Mouse (Mus musculus) neural tube, embryonic 15.5 days (tissue): ENCODE results near the gene Grin3a. TPM values are rescaled to one million over a fixed set of nuclear protein-coding genes. Genes with fewer than 3 reads are reported as not detected.
"Not testable (repeated sequence)": the region's sequence is repeated elsewhere in the genome, so short reads cannot be mapped to it uniquely, and the experiment has no call there.

Source experiments
- ATAC-seq: fragments of 200-750 bp; cut with Nextera tagmentation; 2 replicates; pipeline ENCODE4 v1.8.0; 2017; ENCODE audit warnings: mild to moderate bottlenecking, moderate TSS enrichment, moderate library complexity; ENCODE audit not compliant: low FRiP score
- H3K27ac ChIP-seq: fragments of 300-500 bp; sonication (generic); replicated peaks from 2 replicates; pipeline ENCODE4 v1.5.1; 2015; ENCODE audit warnings: mild to moderate bottlenecking, inconsistent platforms
- H3K27me3 ChIP-seq: fragments of 300-500 bp; sonication (generic); replicated peaks from 2 replicates; pipeline ENCODE4 v1.6.1; 2015; ENCODE audit warnings: inconsistent platforms
- H3K36me3 ChIP-seq: fragments of 300-500 bp; sonication (generic); 2 replicates; pipeline ENCODE4 v1.6.1; 2015; ENCODE audit warnings: inconsistent platforms
- H3K4me1 ChIP-seq: fragments of 300-500 bp; sonication (generic); 2 replicates; pipeline ENCODE4 v1.6.1; 2015; ENCODE audit warnings: inconsistent platforms
- H3K4me2 ChIP-seq: fragments of 300-500 bp; sonication (generic); 2 replicates; pipeline ENCODE4 v1.6.1; 2015; ENCODE audit warnings: inconsistent platforms, mild to moderate bottlenecking, moderate library complexity
- H3K4me3 ChIP-seq: fragments of 300-500 bp; sonication (generic); replicated peaks from 2 replicates; pipeline ENCODE4 v1.5.1; 2015; ENCODE audit warnings: mild to moderate bottlenecking, inconsistent platforms
- H3K9ac ChIP-seq: fragments of 300-500 bp; sonication (generic); replicated peaks from 2 replicates; pipeline ENCODE4 v1.6.1; 2015; ENCODE audit warnings: mild to moderate bottlenecking, inconsistent platforms
- H3K9me3 ChIP-seq: fragments of 300-500 bp; sonication (generic); replicated peaks from 2 replicates; pipeline ENCODE4 v1.6.1; 2016; ENCODE audit warnings: inconsistent platforms
- WGBS: fragments of 180-500 bp; shearing (Covaris S2); methylation state at CpG from one replicate; pipeline ENCODE4 v1.1.7; 2015; ENCODE audit warnings: mixed read lengths; 5-methylcytosine and 5-hydroxymethylcytosine counted together
- polyA plus RNA-seq: library from polyadenylated mRNA; unstranded; fragments of >200 nt; fragmentation: Nextera tagmentation; extraction: Ambion mirVana; gene quantifications from 2 replicates; pipeline ENCODE4 v1.2.1, GENCODE M21; 2015

Grin3a gene
- polyA plus RNA-seq, 1 experiment from 2014 or later: 29.5 TPM

- WGBS: 92% methylated on average over 6 of the region's 6 CpGs
- no peak for ATAC-seq
Measured at GRCm38 (mm10) chr4:49676071-49676470, 169.5 kb downstream of the Grin3a start.

GRCm38 (mm10) chr4:49664850-49665249 lies 180.7 kb downstream of the Grin3a start:
- no peak for ATAC-seq
- Histone ChIP-seq H3K4me2 (no peak overlapping the region), H3K36me3 (peaks cover 32% of the 10 kb centered on the region), H3K27ac (no peak overlapping the region), H3K27me3 (no peaks in the 10 kb centered on the region), H3K4me1 (no peaks in the 10 kb centered on the region), H3K4me3 (no peak overlapping the region), H3K9ac (no peak overlapping the region), H3K9me3 (no peaks in the 10 kb centered on the region)
- WGBS: 94% methylated on average over 5 of the region's 5 CpGs

More at GRCm38 (mm10) chr4:49676071-49676470, 169.5 kb downstream of the Grin3a start:
- H3K27me3 ChIP-seq: no peaks in the 10 kb centered on the region
- no peaks in the 10 kb centered on the region for H3K36me3 ChIP-seq
- no peak overlapping the region for H3K9ac ChIP-seq
- no peak overlapping the region for H3K4me3 ChIP-seq
- H3K4me2 ChIP-seq: no peak overlapping the region
- no peak overlapping the region for H3K27ac ChIP-seq
- no peaks in the 10 kb centered on the region for H3K9me3 ChIP-seq
- no peaks in the 10 kb centered on the region for H3K4me1 ChIP-seq

GRCm38 (mm10) chr4:49662231-49662630 lies 183.3 kb downstream of the Grin3a start:
- no peak for ATAC-seq
- H3K4me2 ChIP-seq: no peak overlapping the region
- H3K27ac ChIP-seq: no peak overlapping the region
- H3K4me1 ChIP-seq: no peaks in the 10 kb centered on the region
- 92% methylated on average over 4 of the region's 4 CpGs for WGBS
- H3K9ac ChIP-seq: no peak overlapping the region
- no peaks in the 10 kb centered on the region for H3K27me3 ChIP-seq
- peaks cover 46% of the 10 kb centered on the region for H3K36me3 ChIP-seq
- no peaks in the 10 kb centered on the region for H3K9me3 ChIP-seq
- H3K4me3 ChIP-seq: no peak overlapping the region

GRCm38 (mm10) chr4:49661664-49662063 lies 183.9 kb downstream of the Grin3a start:
- Histone ChIP-seq H3K9ac (no peak overlapping the region), H3K36me3 (peaks cover 48% of the 10 kb centered on the region), H3K27me3 (no peaks in the 10 kb centered on the region), H3K4me1 (no peaks in the 10 kb centered on the region), H3K4me3 (no peak overlapping the region), H3K9me3 (no peaks in the 10 kb centered on the region), H3K27ac (no peak overlapping the region), H3K4me2 (no peak overlapping the region)
- ATAC-seq: no peak
- 96% methylated on average over 9 of the region's 9 CpGs for WGBS

- no peak overlapping the region for H3K9ac ChIP-seq
- no peaks in the 10 kb centered on the region for H3K27me3 ChIP-seq
- H3K27ac ChIP-seq: no peak overlapping the region
- no peak for ATAC-seq
- 94% methylated on average over 1 of the region's 1 CpGs for whole genome bisulfite sequencing
- H3K4me1 ChIP-seq: no peaks in the 10 kb centered on the region
- H3K4me3 ChIP-seq: no peak overlapping the region
- H3K36me3 ChIP-seq: peaks cover 64% of the 10 kb centered on the region
- no peak overlapping the region for H3K4me2 ChIP-seq
- H3K9me3 ChIP-seq: no peaks in the 10 kb centered on the region
Measured at GRCm38 (mm10) chr4:49659421-49659820, 186.1 kb downstream of the Grin3a start.

GRCm38 (mm10) chr4:49639913-49640312 lies 205.6 kb downstream of the Grin3a start:
- Histone ChIP-seq H3K27ac (no peak overlapping the region), H3K4me1 (peaks cover 1% of the 10 kb centered on the region; the same call in 1 of the 2 replicates), H3K4me3 (no peak overlapping the region), H3K27me3 (no peaks in the 10 kb centered on the region), H3K36me3 (peaks cover 71% of the 10 kb centered on the region), H3K4me2 (no peak overlapping the region), H3K9me3 (no peaks in the 10 kb centered on the region), H3K9ac (no peak overlapping the region)
- ATAC-seq: no peak
- WGBS: 75% methylated on average over 2 of the region's 2 CpGs

- ATAC-seq: no peak
Measured at GRCm38 (mm10) chr4:49637821-49638220, 207.7 kb downstream of the Grin3a start.

GRCm38 (mm10) chr4:49632139-49632481 lies 213.4 kb downstream of the Grin3a start:
- no peaks in the 10 kb centered on the region for H3K9me3 ChIP-seq
- peaks cover 26% of the 10 kb centered on the region for H3K4me1 ChIP-seq
- H3K27me3 ChIP-seq: no peaks in the 10 kb centered on the region
- peak; percentile 80 for ATAC-seq
- under 1% methylated on average over 30 of the region's 30 CpGs for WGBS
- peaks cover 33% of the 10 kb centered on the region for H3K36me3 ChIP-seq
- H3K4me3 ChIP-seq: peak overlapping the region; percentile 95
- H3K4me2 ChIP-seq: peak overlapping the region; percentile 84
- peak overlapping the region; percentile 90 for H3K27ac ChIP-seq
- peak overlapping the region; percentile 92 for H3K9ac ChIP-seq

More at GRCm38 (mm10) chr4:49637821-49638220, 207.7 kb downstream of the Grin3a start:
- 91% methylated on average over 11 of the region's 11 CpGs for WGBS
- Histone ChIP-seq H3K9me3 (no peaks in the 10 kb centered on the region), H3K4me1 (peaks cover 21% of the 10 kb centered on the region), H3K4me2 (no peak overlapping the region), H3K27me3 (no peaks in the 10 kb centered on the region), H3K9ac (no peak overlapping the region), H3K27ac (no peak overlapping the region), H3K4me3 (no peak overlapping the region), H3K36me3 (peaks cover 65% of the 10 kb centered on the region)

GRCm38 (mm10) chr4:49631319-49632138 lies 214.0 kb downstream of the Grin3a start, which contains the start of gene Rnf20:
Rnf20 (plus strand) TSS chr4:49632006.
- H3K9ac ChIP-seq: peak within 1 kb of the TSS; percentile 92
- peaks cover 26% of the 10 kb centered on the region for H3K4me1 ChIP-seq
- H3K27ac ChIP-seq: peak within 1 kb of the TSS; percentile 90
- peaks cover 27% of the 10 kb centered on the region for H3K36me3 ChIP-seq
- peak; percentile 98 for ATAC-seq
- 4% methylated on average over 37 of the region's 37 CpGs for WGBS
- H3K4me3 ChIP-seq: peak within 1 kb of the TSS; percentile 95
- no peaks in the 10 kb centered on the region for H3K27me3 ChIP-seq
- H3K4me2 ChIP-seq: peak within 1 kb of the TSS; percentile 84
- H3K9me3 ChIP-seq: no peaks in the 10 kb centered on the region

- Histone ChIP-seq H3K4me3 (no peak overlapping the region), H3K27ac (no peak overlapping the region), H3K36me3 (0 out of 2 replicates have a peak, but pooled peaks cover 2% of the 10 kb centered on the region), H3K4me2 (no peak overlapping the region), H3K9ac (no peak overlapping the region), H3K4me1 (peaks cover 16% of the 10 kb centered on the region), H3K27me3 (no peaks in the 10 kb centered on the region), H3K9me3 (no peaks in the 10 kb centered on the region)
- ATAC-seq: no peak
- WGBS: 82% methylated on average over 5 of the region's 5 CpGs
Measured at GRCm38 (mm10) chr4:49628941-49629340, 216.6 kb downstream of the Grin3a start.

- H3K4me2 ChIP-seq: no peak overlapping the region
- no peak overlapping the region for H3K4me3 ChIP-seq
- H3K36me3 ChIP-seq: no peaks in the 10 kb centered on the region
- H3K27ac ChIP-seq: no peak overlapping the region
- H3K9ac ChIP-seq: no peak overlapping the region
- H3K9me3 ChIP-seq: no peaks in the 10 kb centered on the region
- ATAC-seq: no peak
- WGBS: 5% methylated on average over 3 of the region's 3 CpGs
- 0 out of 2 replicates have a peak, but pooled peaks cover 5% of the 10 kb centered on the region for H3K4me1 ChIP-seq
- H3K27me3 ChIP-seq: no peaks in the 10 kb centered on the region
Measured at GRCm38 (mm10) chr4:49626973-49627372, 218.6 kb downstream of the Grin3a start.

GRCm38 (mm10) chr4:49624969-49625368 lies 220.6 kb downstream of the Grin3a start:
- ATAC-seq, H3K4me2 ChIP-seq, H3K9ac ChIP-seq, H3K27ac ChIP-seq, H3K4me1 ChIP-seq, H3K27me3 ChIP-seq, H3K36me3 ChIP-seq, H3K4me3 ChIP-seq, H3K9me3 ChIP-seq: not testable (repeated sequence)
- WGBS: 93% methylated on average over 4 of the region's 4 CpGs
